Mouse (Mus musculus): ENCODE measurements around the gene Mas1.
"Not testable (repeated sequence)": the region's sequence is repeated elsewhere in the genome, so short reads cannot be mapped to it uniquely, and the experiment has no call there.

Gene Mas1

DNA sequence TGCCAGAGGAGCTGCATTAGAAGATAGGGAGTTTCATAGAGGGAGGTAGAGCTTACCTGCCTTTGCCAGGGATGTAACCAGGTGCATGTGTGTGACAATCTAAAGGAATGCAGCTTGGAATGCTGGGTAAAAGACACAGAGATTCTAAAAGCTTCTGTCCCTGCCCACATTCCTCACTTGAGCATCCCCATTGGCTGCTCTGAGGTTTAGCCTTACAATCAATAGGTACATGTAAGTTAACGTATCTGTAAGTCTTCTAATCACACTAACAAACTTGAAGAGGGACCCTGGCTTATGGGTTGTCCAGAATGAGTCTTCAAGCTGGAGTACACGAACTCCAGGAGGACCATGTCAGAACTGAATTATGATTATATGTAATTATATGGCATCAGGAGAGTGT is at the start of gene Mas1:
TSS of gene Mas1 (minus strand) at position 101 of the 400 bp plus-strand sequence.
- no peak for DNase-seq

DNA sequence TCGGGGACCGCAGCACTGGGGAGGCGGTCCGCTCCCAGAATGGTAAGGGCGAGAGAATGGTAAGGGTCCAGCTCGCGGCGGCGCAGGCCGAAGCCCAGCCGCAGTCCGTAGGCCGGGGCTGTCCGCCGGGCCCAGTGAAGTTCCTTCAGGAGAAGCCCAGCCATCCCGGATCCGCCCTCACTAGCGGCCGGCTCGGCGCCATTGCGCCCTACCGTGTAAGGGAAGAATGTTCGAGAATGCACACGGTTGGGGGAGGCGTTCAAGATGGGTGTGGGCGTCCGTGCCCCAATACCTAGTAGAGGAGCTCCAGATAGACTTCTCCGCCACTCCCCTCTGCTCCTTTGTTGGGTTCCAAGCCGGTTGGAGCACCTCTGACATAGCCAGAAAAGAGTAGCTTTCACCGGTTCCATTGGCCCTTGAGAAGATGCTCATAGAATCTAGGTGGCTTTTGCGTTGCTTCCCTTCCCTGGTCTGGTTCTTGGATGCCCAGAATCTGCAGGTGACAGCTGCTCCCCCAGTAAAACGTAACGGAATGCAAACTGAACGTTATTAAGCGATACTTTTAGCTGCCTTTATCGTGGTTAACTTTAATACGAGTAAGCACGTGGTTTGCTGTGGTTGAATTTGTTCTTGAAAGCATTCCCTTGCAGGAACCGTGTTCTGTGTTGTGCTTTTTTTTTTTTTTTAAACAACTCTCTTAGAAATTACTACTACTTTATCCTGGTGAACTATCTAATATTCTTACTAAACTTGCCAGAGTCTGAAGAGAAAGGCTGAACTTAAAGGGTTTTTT is 48.8 kb upstream of the Mas1 start:
- DNase-seq = no peak

DNA sequence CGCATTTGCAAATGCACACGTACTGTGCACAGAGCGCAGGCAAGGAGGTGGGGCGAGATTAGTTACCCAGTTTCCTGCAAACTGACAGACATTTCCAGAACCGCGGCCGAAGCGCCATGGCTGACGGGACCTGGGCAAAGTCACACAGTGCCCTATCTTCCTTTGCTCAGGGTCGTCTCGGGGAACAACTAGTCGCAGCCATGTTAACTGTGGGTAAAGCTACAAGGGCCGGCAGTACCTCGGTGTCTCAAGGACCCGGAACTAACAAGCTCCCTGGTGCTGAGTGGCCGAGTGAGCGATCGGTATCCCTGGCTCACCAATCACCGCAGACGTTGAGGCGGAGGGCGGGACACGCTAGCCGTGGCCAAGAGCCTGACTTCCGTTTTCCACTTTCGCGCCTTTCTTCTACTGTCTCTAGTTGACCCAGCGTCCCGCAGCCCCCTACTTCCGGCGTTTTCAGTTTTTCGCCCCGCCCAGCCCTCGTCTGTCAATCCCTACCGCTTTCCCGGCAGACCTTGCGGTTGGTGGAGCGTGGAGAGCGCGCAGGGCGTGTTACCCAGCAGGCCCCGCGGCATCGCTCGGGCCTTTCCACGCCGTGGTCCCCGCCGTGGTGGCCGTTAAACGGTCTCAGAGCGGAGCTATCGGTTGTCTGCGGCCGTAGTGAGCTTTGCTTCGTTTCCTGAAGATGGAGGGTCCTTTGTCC is 48.1 kb upstream of the Mas1 start, which contains the start of gene Mrpl18:
TSS of gene Mrpl18 (minus strand) at position 465 of the 703 bp plus-strand sequence.
- peak; percentile 98 for DNase-seq

DNA sequence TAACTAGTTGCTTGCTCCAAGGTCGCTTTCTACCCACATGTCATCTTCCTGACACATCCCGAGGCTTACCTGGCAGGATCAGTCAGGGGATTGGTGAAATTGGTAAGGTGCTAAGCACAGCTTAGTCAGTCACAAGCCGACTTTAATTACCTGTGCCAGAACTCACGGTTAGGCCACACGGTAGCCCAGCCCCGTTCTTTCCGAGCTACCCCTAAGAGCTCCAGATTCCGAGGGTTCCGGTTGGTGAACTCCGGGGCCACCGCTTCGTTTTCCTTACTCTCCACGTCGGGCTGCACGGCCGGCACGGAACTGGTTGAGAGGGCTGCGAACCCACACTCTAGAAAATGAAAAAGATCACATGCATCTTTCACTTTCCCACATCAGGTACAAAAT is 47.5 kb upstream of the Mas1 start, which contains the start of gene Tcp1:
TSS of gene Tcp1 (plus strand) at position 214 of the 393 bp plus-strand sequence.
- peak in 1 of 2 experiments; percentile 21 for DNase-seq

DNA sequence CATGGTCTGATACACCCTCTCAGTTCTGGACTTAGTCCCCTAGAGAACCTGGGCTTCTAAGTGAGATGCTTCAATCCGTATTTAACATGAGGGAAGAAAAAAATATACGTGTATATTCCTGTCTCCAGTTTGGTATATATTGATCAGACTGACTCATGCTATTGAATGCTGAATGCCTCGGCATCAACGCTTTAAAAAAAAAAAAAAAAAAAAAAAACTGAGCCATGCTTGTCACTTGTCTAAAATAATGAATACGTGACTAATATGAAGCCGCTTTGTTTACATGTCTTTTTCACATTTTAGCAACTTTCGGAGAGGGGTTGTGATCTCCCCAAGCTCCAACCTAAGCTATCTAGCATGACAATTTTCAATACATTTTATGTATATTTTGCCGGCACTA is 42.4 kb upstream of the Mas1 start:
- DNase-seq = no peak

- no peak for DNase-seq
These were observed 41.7 kb upstream of the Mas1 start, which contains the start of gene Pnldc1 for GRCm38 (mm10) chr17:12909361-12910280. Gene Pnldc1 (minus strand): TSS chr17:12910230.

DNA sequence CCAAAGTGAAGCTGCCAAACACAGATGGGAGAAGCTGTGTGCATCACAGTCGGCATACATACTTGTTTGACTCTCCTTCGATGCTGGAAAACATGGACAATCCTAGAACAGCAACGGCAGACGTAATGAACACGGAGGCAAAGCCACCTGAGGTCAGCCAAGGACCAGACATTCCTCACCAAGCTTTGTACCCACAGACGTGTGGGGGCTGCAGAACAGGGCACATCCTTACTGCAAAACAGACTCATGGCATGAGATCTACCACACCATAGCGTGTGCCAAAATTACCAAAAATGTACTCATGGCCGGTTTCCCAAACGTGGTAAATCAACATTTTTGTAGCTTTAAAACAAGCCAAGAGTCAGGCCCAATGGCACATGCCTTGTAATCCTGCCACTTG is 38.5 kb upstream of the Mas1 start:
- no peak for DNase-seq

DNA sequence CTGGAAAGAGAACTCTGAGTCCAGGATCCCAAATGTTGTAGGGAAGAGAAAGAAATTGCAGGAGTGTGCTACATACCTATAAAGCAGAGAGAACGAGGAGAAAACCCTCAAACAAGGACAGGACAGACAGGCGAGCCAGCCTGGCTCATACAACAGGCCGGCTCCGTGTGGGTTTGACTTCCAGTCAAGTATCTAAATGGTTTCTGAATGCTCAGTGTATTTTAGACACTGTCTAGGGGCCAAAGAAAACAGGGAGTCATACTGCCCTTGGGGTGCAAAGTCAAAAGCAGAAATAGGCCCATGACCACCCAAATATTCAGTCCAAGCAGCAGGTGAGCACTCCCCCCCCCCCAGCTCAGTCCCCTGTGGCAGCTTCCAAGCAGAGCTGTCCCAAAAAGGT is 37.9 kb upstream of the Mas1 start:
- DNase-seq = no peak

DNA sequence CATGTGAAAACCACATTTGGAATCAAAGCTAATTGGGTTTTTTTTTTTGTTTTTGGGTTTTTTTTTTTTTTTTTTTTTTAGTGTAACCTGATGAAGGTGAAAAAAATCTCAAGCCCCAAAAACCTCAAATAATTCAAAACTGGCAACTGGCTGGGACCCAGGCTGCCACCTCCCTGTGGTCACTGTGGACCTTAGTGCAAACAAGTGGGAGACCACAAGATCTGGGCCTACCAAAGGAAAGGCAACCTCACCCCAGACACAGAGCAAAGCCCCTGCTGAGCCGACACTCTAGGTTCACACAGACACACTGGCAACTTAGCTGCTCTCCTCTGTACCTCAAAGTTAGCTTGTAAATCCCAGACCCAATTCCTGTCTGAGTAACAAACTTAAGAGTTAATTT is 36.4 kb upstream of the Mas1 start:
- DNase-seq = no peak

GRCm38 (mm10) chr17:12903372-12904333 is 35.7 kb upstream of the Mas1 start:
- no peak for DNase-seq

GRCm38 (mm10) chr17:12902291-12902690 is 34.3 kb upstream of the Mas1 start:
- DNase-seq = no peak

DNA sequence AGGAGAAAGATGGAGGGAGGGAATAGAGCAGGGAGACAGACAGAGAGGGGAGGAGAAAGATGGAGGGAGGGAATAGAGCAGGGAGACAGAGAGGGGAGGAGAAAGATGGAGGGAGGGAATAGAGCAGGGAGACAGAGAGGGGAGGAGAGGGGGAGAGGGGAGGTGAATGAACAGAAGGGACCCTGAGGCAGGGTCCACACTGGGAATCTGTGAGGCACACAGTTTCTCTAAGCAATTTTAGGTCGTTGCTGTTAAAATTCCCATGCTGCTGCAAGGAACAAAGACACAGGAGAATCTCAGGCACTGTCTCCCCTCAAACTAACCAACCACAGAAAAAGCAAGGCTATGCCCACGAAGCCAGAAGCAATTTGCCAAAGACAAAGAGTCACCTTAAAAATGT is 30.7 kb upstream of the Mas1 start:
- not testable (repeated sequence) for DNase-seq

DNA sequence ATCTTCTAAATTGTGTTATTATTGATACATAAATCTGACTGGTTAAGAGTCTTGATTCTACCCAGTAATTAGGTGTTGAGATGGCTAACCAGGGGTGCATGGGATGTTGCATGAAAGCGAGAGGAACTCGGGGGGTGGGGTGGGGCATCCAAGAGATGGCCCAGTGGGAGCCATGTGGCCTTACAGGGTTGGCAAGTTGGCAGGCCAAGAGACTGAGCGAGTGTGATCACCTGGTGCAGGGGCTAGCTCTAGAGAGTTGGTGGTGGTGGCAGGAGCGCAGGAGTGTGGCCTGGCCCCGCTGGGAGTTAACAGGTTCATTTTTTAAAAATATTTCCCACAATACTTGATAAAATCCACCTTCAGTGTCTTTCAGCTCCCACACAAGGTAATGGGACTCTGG is 29.7 kb upstream of the Mas1 start:
- DNase-seq = no peak

DNA sequence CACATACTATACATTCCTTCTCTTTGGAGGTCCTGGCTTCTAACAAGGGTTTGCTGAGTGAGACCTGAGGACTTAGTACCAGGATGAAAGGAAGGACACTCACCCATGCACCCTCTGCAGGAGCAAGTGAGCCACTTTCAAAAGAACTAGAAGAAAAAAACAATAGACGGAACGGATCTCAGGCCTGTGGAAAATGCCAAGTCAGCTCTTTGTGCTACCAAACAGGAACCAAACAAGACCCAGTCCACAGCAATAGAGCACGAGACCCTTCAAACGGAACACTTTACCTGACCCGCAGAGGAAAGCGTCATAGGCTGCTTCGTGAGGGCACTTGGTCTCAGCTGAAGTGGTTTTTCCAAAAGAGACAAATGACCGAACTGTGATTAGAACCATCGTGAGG is 24.1 kb upstream of the Mas1 start:
- no peak for DNase-seq

GRCm38 (mm10) chr17:12891054-12891453 is 23.1 kb upstream of the Mas1 start:
- peak in 1 of 2 experiments; percentile 11 for DNase-seq

DNA sequence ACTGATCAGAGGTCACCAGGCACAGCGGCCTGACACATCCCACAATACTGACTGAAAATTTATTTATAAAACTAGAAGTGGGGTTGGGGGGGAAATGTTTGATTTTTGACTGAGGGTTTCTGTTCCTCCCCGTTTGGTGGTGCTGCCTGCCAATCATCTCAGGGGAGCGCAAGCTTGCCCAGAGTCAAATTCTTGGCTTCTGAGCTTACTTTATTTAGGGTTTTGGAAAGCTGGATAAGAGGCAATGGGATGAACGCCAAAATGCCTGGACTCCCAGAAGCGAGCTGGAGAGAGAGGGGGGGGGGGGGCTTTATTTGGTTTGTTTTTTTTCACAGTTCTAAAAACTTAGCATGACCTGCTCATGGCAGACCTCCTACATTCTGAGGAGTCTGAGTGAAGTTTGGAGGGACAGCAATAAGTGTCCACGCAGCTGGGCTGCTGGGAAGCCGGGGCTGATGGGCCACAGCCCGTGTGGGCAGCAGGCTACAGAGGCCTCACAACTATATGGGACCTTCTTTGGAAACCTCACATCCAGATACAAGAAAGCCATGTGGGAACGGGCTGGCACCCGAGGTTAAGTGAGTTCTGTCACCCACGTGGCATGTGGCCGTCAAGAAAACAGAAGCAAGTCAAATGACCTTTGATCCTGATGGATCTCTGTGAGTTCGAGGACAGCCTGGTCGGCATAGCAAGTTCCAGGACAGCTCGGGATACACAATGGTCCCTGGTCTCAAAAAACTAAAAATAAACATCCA is 19.3 kb upstream of the Mas1 start:
- DNase-seq = no peak

DNA sequence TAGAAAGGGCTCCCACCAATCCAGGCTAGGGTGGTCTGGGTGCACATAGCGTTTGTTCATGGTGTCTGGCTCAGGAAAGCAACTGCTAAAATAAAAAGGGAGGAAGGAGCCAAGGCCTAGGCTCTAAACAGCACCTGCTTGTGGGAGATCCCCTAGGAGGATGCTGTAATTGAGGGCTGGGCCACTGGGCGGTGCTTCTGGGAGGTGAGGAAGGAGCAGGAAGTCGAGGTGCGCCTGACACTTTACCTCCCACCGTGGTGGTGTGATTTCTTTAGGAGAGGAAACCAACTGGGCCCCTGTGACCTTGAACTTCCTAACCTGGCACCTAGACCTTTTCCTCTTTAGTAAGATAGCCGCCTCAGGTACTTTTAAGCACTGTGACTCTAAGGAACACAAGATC is 18.7 kb upstream of the Mas1 start:
- no peak for DNase-seq

GRCm38 (mm10) chr17:12881216-12881615 is 13.3 kb upstream of the Mas1 start:
- DNase-seq = no peak

DNA sequence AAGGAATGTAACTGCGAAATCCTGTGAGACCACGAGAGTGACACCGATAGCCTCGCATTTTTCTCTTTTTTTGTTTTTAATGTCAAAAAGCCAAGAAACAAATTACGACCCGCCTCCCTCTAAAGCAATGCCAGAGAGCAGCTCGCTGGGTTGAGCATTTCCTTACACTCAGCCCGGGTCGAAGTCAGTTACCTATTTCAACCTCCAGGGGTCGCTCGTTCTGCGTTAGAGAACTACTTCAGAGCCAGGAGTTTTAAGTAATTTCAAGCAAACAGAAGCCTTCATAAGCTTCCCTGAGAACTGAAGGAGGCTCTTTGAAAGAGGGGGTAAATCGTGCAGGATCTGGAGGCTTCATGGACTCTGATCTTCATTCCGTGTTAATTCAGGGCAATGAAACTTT is 12.2 kb upstream of the Mas1 start:
- peak; percentile 78 to 86 for DNase-seq

- DNase-seq = no peak
These were observed 7.8 kb upstream of the Mas1 start, which contains the start of gene Mrgprh for GRCm38 (mm10) chr17:12875734-12876133. Gene Mrgprh (plus strand): TSS chr17:12876034.

Measured in cerebellum, postnatal 36 days (tissue).